8 mouse cellular contexts compared by ENCODE assay signal in the genomic region with DNA sequence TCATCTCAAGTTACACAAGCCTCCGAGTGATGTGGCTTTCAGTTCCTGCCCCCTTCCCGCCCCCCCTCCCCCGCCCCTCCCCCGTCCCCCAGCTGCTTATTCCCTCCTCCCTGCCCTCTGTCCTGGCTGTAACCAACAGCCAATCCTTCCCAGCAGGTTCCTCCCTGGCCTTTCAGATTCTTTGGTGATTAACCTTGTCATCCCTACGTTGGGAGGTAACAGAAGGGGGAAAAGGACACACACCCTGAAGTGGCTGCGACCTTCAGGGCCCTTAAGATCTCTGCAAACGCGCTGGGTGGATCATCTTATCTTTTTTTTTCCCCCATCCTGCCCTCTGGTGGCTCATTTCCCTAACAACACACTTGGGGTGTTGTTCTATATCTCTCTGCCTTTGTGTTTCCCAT. TPM values are rescaled to one million over a fixed set of nuclear protein-coding genes. Genes with fewer than 3 reads are reported as not detected.
DNase-seq lines count a peak whose midpoint lies in the region; ATAC-seq and TF ChIP-seq lines count a peak whose summit lies in the region.

No protein-coding gene starts in this region.

- TF ChIP-seq POLR2A in small intestine, adult 2 months (IDR thresholded peaks at IDR 0.05; ENCODE audit: low read depth, low read length), result no peak

- no peaks in the 10 kb centered on the region for H3K36me3 ChIP-seq in midbrain, embryonic 11.5 days (ENCODE audit: control insufficient read depth, insufficient read depth, low read length)
- H3K36me3 ChIP-seq in midbrain, embryonic 15.5 days (replicated peaks), result no peaks in the 10 kb centered on the region
- H3K36me3 ChIP-seq in hindbrain, postnatal 0 days (ENCODE audit: insufficient read depth, low read length), result no peaks in the 10 kb centered on the region; the same call in 1 of the 2 replicates
- no peaks in the 10 kb centered on the region for H3K36me3 ChIP-seq in small intestine, adult 2 months (ENCODE audit: control insufficient read depth, insufficient read depth, low read length)

- H3K4me1 ChIP-seq in midbrain, embryonic 11.5 days (ENCODE audit: control insufficient read depth, insufficient read depth, low read length), result peaks cover 7% of the 10 kb centered on the region; the same call in 1 of the 2 replicates
- peaks cover 8% of the 10 kb centered on the region; the same call in 1 of the 2 replicates for H3K4me1 ChIP-seq in midbrain, embryonic 15.5 days
- no peaks in the 10 kb centered on the region for H3K4me1 ChIP-seq in hindbrain, postnatal 0 days (ENCODE audit: insufficient read depth, low read length)
- peaks cover 8% of the 10 kb centered on the region for H3K4me1 ChIP-seq in small intestine, adult 2 months (ENCODE audit: control insufficient read depth, insufficient read depth, insufficient read length, low read length)

- 0% methylated on average over 6 of the region's 8 CpGs for WGBS in midbrain, embryonic 11.5 days
- 2% methylated on average over 5 of the region's 8 CpGs for WGBS in midbrain, embryonic 15.5 days
- 6% methylated on average over 8 of the region's 8 CpGs for WGBS in hindbrain, postnatal 0 days
- 13% methylated on average over 8 of the region's 8 CpGs for WGBS in small intestine, adult 2 months

- H3K9me3 ChIP-seq in midbrain, embryonic 11.5 days (ENCODE audit: control insufficient read depth, low read length), result no peaks in the 10 kb centered on the region
- H3K9me3 ChIP-seq in midbrain, embryonic 15.5 days, result no peaks in the 10 kb centered on the region
- H3K9me3 ChIP-seq in hindbrain, postnatal 0 days (ENCODE audit: low read length), result no peaks in the 10 kb centered on the region

- H3K9ac ChIP-seq in midbrain, embryonic 11.5 days (ENCODE audit: low read length), result no peak overlapping the region
- no peak overlapping the region for H3K9ac ChIP-seq in midbrain, embryonic 15.5 days
- H3K9ac ChIP-seq in hindbrain, postnatal 0 days (replicated peaks; ENCODE audit: low read length), result no peak overlapping the region

- TF ChIP-seq CTCF in hindbrain, postnatal 0 days (IDR thresholded peaks at IDR 0.05; ENCODE audit: low read depth), result peak; percentile 68
- TF ChIP-seq CTCF in small intestine, adult 2 months (IDR thresholded peaks at IDR 0.05; ENCODE audit: extremely low read depth, insufficient read length, insufficient replicate concordance, low read depth, low read length), result peak; percentile 13; the same call in 1 of the 2 replicates

- H3K27ac ChIP-seq in midbrain, embryonic 11.5 days (ENCODE audit: low read depth, low read length), result no peak overlapping the region
- H3K27ac ChIP-seq in midbrain, embryonic 15.5 days, result no peak overlapping the region
- no peak overlapping the region for H3K27ac ChIP-seq in hindbrain, postnatal 0 days
- no peak overlapping the region for H3K27ac ChIP-seq in small intestine, adult 2 months (ENCODE audit: insufficient read depth, low read depth, low read length)

- H3K4me2 ChIP-seq in midbrain, embryonic 11.5 days, result peak overlapping the region; percentile 56
- H3K4me2 ChIP-seq in midbrain, embryonic 15.5 days, result no peak overlapping the region
- H3K4me2 ChIP-seq in hindbrain, postnatal 0 days (ENCODE audit: low read depth, low read length), result no peak overlapping the region

- H3K4me3 ChIP-seq in midbrain, embryonic 11.5 days (ENCODE audit: low read depth, low read length), result no peak overlapping the region
- no peak overlapping the region for H3K4me3 ChIP-seq in midbrain, embryonic 15.5 days
- H3K4me3 ChIP-seq in hindbrain, postnatal 0 days (ENCODE audit: low read length), result no peak overlapping the region
- no peak overlapping the region for H3K4me3 ChIP-seq in small intestine, adult 2 months (ENCODE audit: low read depth, low read length)

- DNase-seq in adrenal gland, postnatal 14 days, result peak; percentile 48
- DNase-seq in adrenal gland, adult 18-20 months (ENCODE audit: low spot score in 2 of 2), result no peak
- DNase-seq in midbrain, embryonic 11.5 days (ENCODE audit: low spot score, missing footprints), result peak; percentile 94
- peak; percentile 60 for DNase-seq in hindbrain, postnatal 0 days (ENCODE audit: low spot score)
- DNase-seq in gastrocnemius, adult 8-10 months (ENCODE audit: low spot score in 2 of 2), result no peak
- DNase-seq in gastrocnemius, postnatal 25 days, result no peak

- no peaks in the 10 kb centered on the region for H3K27me3 ChIP-seq in midbrain, embryonic 11.5 days (ENCODE audit: control insufficient read depth, insufficient read depth, low read length)
- 0 out of 2 replicates have a peak, but pooled peaks cover 5% of the 10 kb centered on the region for H3K27me3 ChIP-seq in midbrain, embryonic 15.5 days (replicated peaks)
- H3K27me3 ChIP-seq in hindbrain, postnatal 0 days (ENCODE audit: insufficient read depth, low read length), result no peaks in the 10 kb centered on the region
- H3K27me3 ChIP-seq in small intestine, adult 2 months (ENCODE audit: control insufficient read depth, insufficient read depth, low read length), result no peaks in the 10 kb centered on the region

- 0 out of 2 replicates have a peak, but pooled peaks have one; percentile 16 for ATAC-seq in midbrain, embryonic 11.5 days (ENCODE audit: low FRiP score)
- ATAC-seq in midbrain, embryonic 15.5 days (replicated peaks), result no peak
- ATAC-seq in hindbrain, postnatal 0 days, result no peak; the same call in 1 of the 2 replicates

RNA-seq across cellular contexts. Expression of gene Tbc1d2, which starts 15.4 kb away (rescaled TPM):
- total RNA-seq in adrenal gland, postnatal 14 days (2021), result 2.0 and 3.1 TPM in 2 replicates
- 1 to 10 TPM; 1.4 to 3.3 TPM for total RNA-seq in adrenal gland, adult 18-20 months (2021)
- 0.43 and 0.60 TPM in 2 replicates for polyA plus RNA-seq in midbrain, embryonic 11.5 days (2014; fragmentation: Nextera tagmentation; extraction: Ambion mirVana)
- polyA plus RNA-seq in midbrain, embryonic 15.5 days (2015; fragmentation: Nextera tagmentation; extraction: Ambion mirVana), result 0.61 and 0.88 TPM in 2 replicates
- total RNA-seq in hindbrain, postnatal 0 days (2014; rRNA removed), result 2.3 and 3.2 TPM in 2 replicates
- polyA plus RNA-seq in hindbrain, postnatal 0 days (2015; fragmentation: Nextera tagmentation; extraction: Ambion mirVana), result 1.0 and 1.5 TPM in 2 replicates
- polyA plus RNA-seq in small intestine, adult 2 months (2012; rRNA removed), result 3.7 and 6.8 TPM in 2 replicates
- under 1 TPM; 0.29 to 0.58 (median 0.37) TPM for total RNA-seq in gastrocnemius, adult 8-10 months (2022)
- under 1 TPM; 0.64 to 0.78 TPM for total RNA-seq in gastrocnemius, postnatal 25 days (2021)

Comparison
In these comparisons a context has a peak if more than half of its experiments do, and no peak if none do; other contexts are left out.
1. DNase-seq: peak in adrenal gland, postnatal 14 days (single experiment), midbrain, embryonic 11.5 days (single experiment) and hindbrain, postnatal 0 days (single experiment); none in adrenal gland, adult 18-20 months (0 of 2), gastrocnemius, adult 8-10 months (0 of 2) and gastrocnemius, postnatal 25 days (single experiment).